Mouse (Mus musculus) liver, embryonic 14.5 days (tissue): ENCODE data around the gene Nxf7.

Source experiments
- CTCF ChIP-seq: IDR thresholded peaks from 2 replicates; pipeline ENCODE4 v1.5.1; 2016; ENCODE audit warnings: antibody characterized with exemption, low read depth, control low read depth
- EP300 ChIP-seq: IDR thresholded peaks from 2 replicates; pipeline ENCODE4 v1.6.1; 2016; ENCODE audit warnings: antibody characterized with exemption, low read depth

GRCm38 (mm10) chrX:135576412-135576811 is 22.2 kb downstream of the Nxf7 start:
- TF ChIP-seq CTCF (no peak), EP300 (no peak)
